Mouse (Mus musculus): Measurements from ENCODE around the gene Hyal2.

DNA sequence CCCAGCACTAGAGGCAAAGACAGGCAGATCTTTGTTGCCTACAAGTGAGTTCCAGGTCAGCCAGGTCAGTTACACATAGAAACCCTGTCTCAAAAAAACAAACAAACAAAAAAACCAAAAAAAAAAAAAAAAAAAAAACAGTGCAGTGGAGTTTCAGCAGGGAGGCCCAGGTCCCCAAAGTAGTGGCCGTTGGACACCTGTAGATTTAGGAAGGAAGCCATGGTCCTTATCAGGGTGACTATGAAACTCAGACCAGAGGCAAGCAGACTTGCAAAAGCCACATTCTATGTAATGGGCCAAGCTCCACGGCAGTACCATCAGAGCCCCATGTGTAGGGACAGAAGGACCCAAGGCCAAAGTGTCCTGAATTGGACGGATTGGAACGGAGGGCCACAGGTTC lies 13.8 kb downstream of the Hyal2 start:
- no peak for TF ChIP-seq CTCF (IDR thresholded peaks at IDR 0.05; ENCODE audit: control insufficient read depth, insufficient read depth, low read length)
- TF ChIP-seq POLR2A (IDR thresholded peaks at IDR 0.05; ENCODE audit: borderline replicate concordance, control insufficient read depth, low read depth, low read length), result no peak
